Mouse (Mus musculus) cerebellum, adult 9-11 months (tissue): ENCODE measurements at regions not wholly inside any gene's neighbourhood (a gene's known extent, or its start where the extent isn't known, plus 50 kb on each side); places are given as distances from the start of the nearest gene placed in this dataset.

Source experiments
- DNase-seq: peaks from one replicate; pipeline ENCODE4 v3.0.0; 2022

- DNase-seq = no peak
Measured at GRCm38 (mm10) chr9:112014796-112015195, 220.9 kb downstream of the Arpp21 start.

DNA sequence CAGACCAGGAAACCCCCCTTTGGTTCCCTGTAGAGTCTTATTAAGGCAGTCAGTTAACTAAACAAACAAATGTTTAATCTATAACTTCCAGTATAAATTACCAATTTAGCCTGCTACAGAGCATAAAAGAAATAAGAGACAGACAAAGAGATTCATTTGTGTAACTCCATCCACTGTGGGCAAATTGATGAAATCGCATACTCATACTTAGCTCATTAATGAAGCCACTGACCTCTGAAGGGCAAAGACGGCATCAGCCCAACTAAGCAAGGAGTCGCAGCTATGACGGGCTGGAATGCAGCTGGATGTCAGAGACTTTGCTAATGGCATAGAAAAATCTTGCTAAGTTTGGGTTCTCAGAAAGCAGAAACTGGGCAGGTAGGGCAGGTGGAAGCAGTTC, 241.3 kb downstream of the Arpp21 start:
- no peak for DNase-seq

GRCm38 (mm10) chr9:111993844-111994243, 241.9 kb downstream of the Arpp21 start:
- no peak for DNase-seq

DNA sequence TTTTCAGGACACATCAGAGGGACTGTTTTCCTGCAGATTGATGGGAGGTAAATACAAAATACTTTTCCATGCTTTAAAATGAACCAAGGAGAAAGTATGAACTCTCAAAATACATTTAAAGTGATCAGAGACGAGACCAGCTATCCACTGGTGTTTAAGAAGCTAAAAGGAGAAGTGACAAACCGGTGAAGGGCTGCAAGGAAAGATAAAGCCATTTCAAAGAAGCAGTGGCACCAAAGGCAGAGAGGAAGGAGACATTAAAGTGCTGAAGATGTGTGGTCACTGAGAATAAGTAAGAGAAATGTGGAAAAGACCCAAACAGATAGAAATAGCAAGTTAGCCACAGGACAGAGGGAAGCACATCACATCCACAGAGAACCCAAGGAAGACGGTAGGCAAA, 245.7 kb downstream of the Arpp21 start:
- no peak for DNase-seq

- peak; percentile 62 for DNase-seq
Measured at GRCm38 (mm10) chr9:111963405-111964037, 272.2 kb downstream of the Arpp21 start.

DNA sequence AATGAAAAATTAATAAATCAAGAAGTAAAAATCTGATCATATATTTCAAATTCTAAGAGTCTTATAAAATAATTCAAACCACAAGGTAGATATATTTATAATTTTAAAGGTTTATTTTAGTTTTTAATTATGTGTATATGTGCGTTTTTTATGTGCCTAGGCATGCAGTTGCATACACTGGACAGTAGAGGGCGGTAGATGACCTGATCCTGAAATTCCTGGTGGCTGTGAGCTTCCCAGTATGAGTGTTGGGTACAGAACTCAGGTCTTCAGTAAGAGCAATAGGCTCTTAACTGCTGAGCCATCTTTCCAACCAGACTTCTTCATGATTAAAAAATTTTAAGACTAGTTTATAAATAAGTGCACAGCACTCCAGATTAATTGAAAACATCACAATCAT, 267.7 kb upstream of the Stac start:
- no peak for DNase-seq

GRCm38 (mm10) chr9:111939271-111940067, 249.3 kb upstream of the Stac start:
- DNase-seq = peak; percentile 8

DNA sequence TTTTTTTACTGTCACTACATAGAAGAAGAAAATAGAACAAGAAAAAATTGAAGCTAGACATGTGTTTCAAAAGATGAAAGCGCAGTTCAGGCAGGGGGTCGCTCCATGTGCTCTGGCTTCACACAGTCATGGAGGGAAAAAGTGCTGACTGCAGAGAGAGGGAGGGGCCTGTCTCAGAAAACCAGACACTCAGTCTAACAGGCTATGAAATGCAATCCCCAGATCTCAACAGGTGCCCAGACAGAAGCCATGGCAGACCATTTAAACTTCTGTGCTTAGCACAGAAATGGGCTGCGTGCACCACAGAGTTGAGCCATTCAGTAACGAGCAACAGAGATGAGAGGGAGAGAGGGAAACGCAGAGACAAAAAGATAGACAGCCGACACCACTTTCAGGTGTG, 242.3 kb upstream of the Stac start:
- no peak for DNase-seq

GRCm38 (mm10) chr9:111918275-111918940, 228.3 kb upstream of the Stac start:
- peak; percentile 46 for DNase-seq

GRCm38 (mm10) chr9:111916684-111917535, 226.8 kb upstream of the Stac start:
- peak; percentile 3 for DNase-seq

DNA sequence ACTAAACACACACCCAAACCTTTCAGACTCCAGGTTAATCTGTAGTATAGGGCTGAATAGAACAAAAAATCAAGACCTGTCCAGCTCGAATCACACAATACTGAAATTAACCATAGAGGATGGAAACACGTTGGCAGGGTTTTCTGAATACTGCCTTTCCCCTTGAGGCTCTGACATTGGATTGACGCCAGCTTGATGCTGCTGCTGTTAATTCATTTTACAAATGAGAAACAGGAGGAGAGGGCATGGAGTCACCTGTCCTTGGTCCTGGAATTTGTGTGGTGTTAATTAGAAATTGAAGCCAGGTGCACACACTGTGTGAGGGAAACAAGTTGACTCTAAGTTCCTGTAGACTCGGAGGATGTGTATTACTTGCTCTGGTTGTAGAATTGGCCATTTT, 218.7 kb upstream of the Stac start:
- DNase-seq = no peak

DNA sequence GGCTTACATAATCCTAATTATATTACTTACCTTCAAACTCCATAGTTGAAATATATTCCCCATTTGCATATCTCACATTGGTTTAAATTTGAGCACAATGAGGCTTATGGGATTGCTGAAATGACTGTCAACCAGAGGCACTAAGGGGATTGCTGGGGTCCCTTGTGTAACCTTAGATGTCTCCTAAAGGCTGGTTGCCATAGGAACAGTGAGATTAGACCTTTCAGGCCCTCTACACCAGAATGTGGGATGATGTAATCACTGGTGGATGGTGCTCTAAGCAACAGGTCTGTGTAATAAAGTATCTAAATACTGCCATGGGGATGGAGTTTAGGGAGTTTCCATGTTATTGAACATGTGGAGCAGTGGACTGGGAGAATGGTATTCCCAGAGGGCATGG, 210.0 kb upstream of the Stac start:
- DNase-seq = no peak

- DNase-seq = no peak
Measured at GRCm38 (mm10) chr9:111897626-111898025, 207.5 kb upstream of the Stac start.

GRCm38 (mm10) chr9:111879710-111880109, 189.6 kb upstream of the Stac start:
- DNase-seq = no peak

GRCm38 (mm10) chr9:111876846-111877245, 186.7 kb upstream of the Stac start:
- DNase-seq = no peak

GRCm38 (mm10) chr9:111870466-111870865, 180.3 kb upstream of the Stac start:
- no peak for DNase-seq

- DNase-seq = no peak
Measured at GRCm38 (mm10) chr9:111869801-111870382, 179.7 kb upstream of the Stac start.

DNA sequence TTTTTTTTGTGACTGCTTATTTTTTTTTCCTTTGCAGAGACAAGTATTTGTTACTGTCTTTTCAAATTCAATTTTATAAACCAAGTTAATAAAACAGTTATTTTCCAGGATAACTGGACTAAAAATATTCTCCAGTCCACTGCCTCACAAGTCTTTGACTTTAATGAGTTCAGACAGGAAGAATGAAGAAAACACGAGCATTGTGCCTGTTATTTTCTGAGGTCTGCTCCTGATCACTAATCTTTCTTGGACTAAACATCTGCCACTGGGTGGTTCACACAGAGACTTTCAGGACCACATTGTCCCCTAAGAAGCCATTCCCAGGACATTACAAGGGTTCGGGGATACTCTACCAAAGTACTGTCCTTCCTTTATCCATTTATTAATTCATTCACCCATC, 167.9 kb upstream of the Stac start:
- no peak for DNase-seq

DNA sequence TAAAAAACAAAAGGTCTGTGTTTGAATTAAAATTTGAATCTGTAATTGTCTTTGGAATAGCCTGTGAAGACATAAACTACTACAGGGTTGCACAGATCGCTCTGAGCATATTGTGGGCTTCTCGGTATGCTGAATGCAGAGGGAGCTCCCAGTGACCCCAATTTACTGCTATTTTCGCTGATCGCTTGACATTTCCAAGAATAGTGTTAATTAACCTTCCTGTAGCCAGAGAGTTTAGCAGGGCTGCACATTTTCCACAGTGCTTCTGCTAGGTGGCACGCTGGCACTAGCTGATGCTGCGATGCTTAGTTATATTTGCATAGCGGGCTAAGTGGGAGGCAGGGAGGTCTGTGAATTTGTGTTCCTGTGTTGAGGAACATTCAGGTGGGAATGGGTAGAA, 164.8 kb upstream of the Stac start:
- no peak for DNase-seq

DNA sequence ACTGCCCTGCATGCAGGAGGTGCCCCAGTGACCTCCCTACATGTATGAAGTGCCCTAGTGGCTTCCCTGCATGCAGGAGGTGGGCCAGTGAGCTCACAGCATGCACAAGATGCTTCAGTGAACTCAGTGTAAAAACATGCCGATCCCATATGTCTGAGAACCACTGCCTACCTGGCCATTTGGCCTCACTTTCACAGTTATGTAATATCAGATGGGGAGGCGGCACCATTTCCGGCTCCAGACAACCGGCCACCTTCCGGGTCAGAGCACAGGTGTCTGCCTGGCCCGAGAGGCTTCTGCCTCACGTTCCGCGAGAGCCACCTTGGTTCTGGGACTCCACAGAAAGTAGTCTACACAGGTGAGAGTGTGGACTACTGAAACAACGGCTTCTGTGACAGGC, 156.2 kb upstream of the Stac start:
- peak; percentile 33 for DNase-seq

- DNase-seq = no peak
Measured at GRCm38 (mm10) chr9:111841151-111841550, 151.0 kb upstream of the Stac start.

- no peak for DNase-seq
Measured at GRCm38 (mm10) chr9:111838069-111838820, 148.1 kb upstream of the Stac start.
